Mouse (Mus musculus) ES-Bruce4 (cell line): ENCODE data around the gene Tcirg1.

Experiments
- CTCF ChIP-seq: IDR thresholded peaks from one replicate; pipeline ENCODE4 v1.8.1; 2011; ENCODE audit warnings: low read depth, low read length
- EP300 ChIP-seq: IDR thresholded peaks from 2 replicates; pipeline ENCODE4 v1.6.1; 2011; ENCODE audit warnings: low read depth, low read length; ENCODE audit not compliant: insufficient read depth
- POLR2A ChIP-seq: IDR thresholded peaks from one replicate; pipeline ENCODE4 v1.8.1; 2011; ENCODE audit warnings: low read length; ENCODE audit not compliant: insufficient read depth

DNA sequence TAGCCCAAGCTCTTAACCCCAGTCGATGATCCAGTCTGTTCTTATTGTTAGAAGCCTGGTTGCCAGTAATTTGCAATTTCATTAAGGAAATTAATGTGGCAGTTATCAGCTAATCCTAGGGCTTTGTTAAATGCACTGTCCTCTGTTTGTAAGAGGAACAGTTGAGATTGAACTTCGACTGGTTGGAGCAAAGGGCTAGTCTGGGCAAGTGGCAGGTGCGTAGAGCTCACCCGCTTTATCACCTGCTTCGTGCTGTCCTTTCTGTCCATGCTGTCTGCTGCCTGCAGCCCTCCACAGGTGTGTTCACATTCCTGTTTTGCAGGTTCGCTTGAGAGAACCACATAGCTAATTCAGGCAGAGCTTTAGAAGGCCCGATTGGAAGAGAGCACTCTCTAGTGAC lies 31.9 kb downstream of the Tcirg1 start:
- TF ChIP-seq CTCF = no peak
- no peak for TF ChIP-seq POLR2A
- no peak for TF ChIP-seq EP300
